Comparison of ENCODE assay signal across 26 mouse cellular contexts in the genomic region with DNA sequence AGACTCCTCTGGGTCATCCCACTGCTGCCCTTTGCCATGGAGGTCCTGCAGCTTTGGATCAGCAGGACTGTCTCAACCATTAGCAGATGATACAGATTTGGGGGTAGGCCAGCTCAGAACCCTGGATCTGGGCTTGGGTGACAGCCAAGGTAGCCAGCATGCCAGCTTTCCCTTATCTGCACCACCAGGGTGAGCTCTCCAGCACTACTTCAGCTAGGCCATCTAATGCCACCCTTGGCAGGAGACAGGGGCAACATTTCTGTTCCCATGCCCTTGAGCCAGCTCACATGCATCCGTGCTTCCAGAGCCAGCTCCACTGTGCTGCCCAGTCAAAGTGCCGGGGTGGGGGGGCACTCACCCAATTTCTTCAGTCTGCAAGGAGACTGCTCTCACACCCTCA. TPM values are rescaled to one million over a fixed set of nuclear protein-coding genes. Genes with fewer than 3 reads are reported as not detected.
DNase-seq lines count a peak whose midpoint lies in the region; ATAC-seq lines count a peak whose summit lies in the region.
"Had no signal": no experiment of that assay in that cellular context is flagged by ENCODE, and none has a peak within 500 bp of the region (broad histone marks: within the 10 kb centered on the region; RNA-seq: fewer than 3 reads in every experiment).

No protein-coding gene starts in this region.

- no peaks in the 10 kb centered on the region for H3K4me1 ChIP-seq in embryonic facial prominence, embryonic 15.5 days
- H3K4me1 ChIP-seq in embryonic facial prominence, embryonic 10.5 days, result no peaks in the 10 kb centered on the region
- no peaks in the 10 kb centered on the region for H3K4me1 ChIP-seq in heart, embryonic 11.5 days (ENCODE audit: control insufficient read depth, insufficient read depth, low read length)
- H3K4me1 ChIP-seq: forebrain, embryonic 10.5 days; heart, embryonic 13.5 days; hindbrain, embryonic 12.5 days had no signal

- DNase-seq in embryonic facial prominence, embryonic 10.5 days (ENCODE audit: low spot score), result no peak
- DNase-seq in heart, adult 9 months (ENCODE audit: low spot score in 2 of 2), result peak; percentile 62 to 69
- DNase-seq in heart, postnatal 4 days, result peak; percentile 73
- DNase-seq in layer of hippocampus, adult 9-10 months (ENCODE audit: low spot score), result no peak
- DNase-seq: adrenal gland, adult 2 months; adrenal gland, postnatal 25 days; cerebellum, adult 8-10 months; cerebellum, postnatal 36 days; gastrocnemius, postnatal 36 days; kidney, adult 9 months had no signal

- no peaks in the 10 kb centered on the region for H3K36me3 ChIP-seq in embryonic facial prominence, embryonic 15.5 days
- H3K36me3 ChIP-seq in embryonic facial prominence, embryonic 10.5 days (replicated peaks), result no peaks in the 10 kb centered on the region
- H3K36me3 ChIP-seq in heart, embryonic 11.5 days (ENCODE audit: control insufficient read depth, insufficient read depth, low read length), result no peaks in the 10 kb centered on the region
- H3K36me3 ChIP-seq: forebrain, embryonic 10.5 days; heart, embryonic 13.5 days; hindbrain, embryonic 12.5 days had no signal

- 0 out of 2 replicates have a peak, but pooled peaks have one; percentile 47 for ATAC-seq in embryonic facial prominence, embryonic 15.5 days (ENCODE audit: insufficient number of reproducible peaks, low FRiP score, low TSS enrichment, low read depth)
- no peak; the same call in 1 of the 2 replicates for ATAC-seq in heart, embryonic 11.5 days (replicated peaks; ENCODE audit: insufficient number of reproducible peaks, low FRiP score, low TSS enrichment)
- ATAC-seq: activated CD4-positive, CD25-positive, alpha-beta regulatory T cell, adult 4 months; forebrain, embryonic 14.5 days; hindbrain, embryonic 16.5 days; inflammation-experienced regulatory T-cells, adult 6 months; intestine, postnatal 0 days; Patski had no signal

- no peak overlapping the region for H3K9ac ChIP-seq in embryonic facial prominence, embryonic 15.5 days
- no peak overlapping the region for H3K9ac ChIP-seq in heart, embryonic 11.5 days (ENCODE audit: low read depth, low read length)
- H3K9ac ChIP-seq: heart, embryonic 13.5 days; hindbrain, embryonic 12.5 days had no signal

- H3K27me3 ChIP-seq in embryonic facial prominence, embryonic 15.5 days, result no peaks in the 10 kb centered on the region
- no peaks in the 10 kb centered on the region for H3K27me3 ChIP-seq in embryonic facial prominence, embryonic 10.5 days (replicated peaks; ENCODE audit: low read depth, poor library complexity, severe bottlenecking)
- H3K27me3 ChIP-seq in heart, embryonic 11.5 days (ENCODE audit: control insufficient read depth, insufficient read depth, low read length), result no peaks in the 10 kb centered on the region
- H3K27me3 ChIP-seq: heart, embryonic 13.5 days; hindbrain, embryonic 12.5 days had no signal

- 94% methylated on average over 2 of the region's 2 CpGs for WGBS in embryonic facial prominence, embryonic 15.5 days
- WGBS in embryonic facial prominence, embryonic 10.5 days, result 76% methylated on average over 2 of the region's 2 CpGs
- WGBS in heart, embryonic 11.5 days (ENCODE audit: insufficient replicate concordance), result 76% methylated on average over 2 of the region's 2 CpGs

- no peak overlapping the region for H3K4me2 ChIP-seq in embryonic facial prominence, embryonic 15.5 days (replicated peaks)
- H3K4me2 ChIP-seq in heart, embryonic 11.5 days, result no peak overlapping the region
- H3K4me2 ChIP-seq: heart, embryonic 13.5 days; hindbrain, embryonic 12.5 days had no signal

- no peak overlapping the region for H3K4me3 ChIP-seq in embryonic facial prominence, embryonic 15.5 days (replicated peaks)
- no peak overlapping the region for H3K4me3 ChIP-seq in embryonic facial prominence, embryonic 10.5 days
- no peak overlapping the region for H3K4me3 ChIP-seq in heart, embryonic 11.5 days (ENCODE audit: low read depth, low read length)
- H3K4me3 ChIP-seq: erythroblast, embryonic 14.5 days; forebrain, embryonic 10.5 days; heart, embryonic 13.5 days; hindbrain, embryonic 12.5 days had no signal

- H3K27ac ChIP-seq in embryonic facial prominence, embryonic 15.5 days (replicated peaks), result no peak overlapping the region
- H3K27ac ChIP-seq in embryonic facial prominence, embryonic 10.5 days (replicated peaks), result no peak overlapping the region
- no peak overlapping the region for H3K27ac ChIP-seq in heart, embryonic 11.5 days (ENCODE audit: low read depth, low read length)
- H3K27ac ChIP-seq: forebrain, embryonic 10.5 days; heart, embryonic 13.5 days; hindbrain, embryonic 12.5 days had no signal

- no peaks in the 10 kb centered on the region for H3K9me3 ChIP-seq in embryonic facial prominence, embryonic 15.5 days (replicated peaks)
- H3K9me3 ChIP-seq in embryonic facial prominence, embryonic 10.5 days, result no peaks in the 10 kb centered on the region
- no peaks in the 10 kb centered on the region for H3K9me3 ChIP-seq in heart, embryonic 11.5 days (replicated peaks; ENCODE audit: control insufficient read depth, low read length)
- H3K9me3 ChIP-seq: forebrain, embryonic 10.5 days; heart, embryonic 13.5 days; hindbrain, embryonic 12.5 days had no signal

RNA-seq across cellular contexts. Expression of a gene that starts 13.1 kb away (rescaled TPM):
- polyA plus RNA-seq in embryonic facial prominence, embryonic 15.5 days (2015; fragmentation: Nextera tagmentation; extraction: Ambion mirVana), result 138 and 139 TPM in 2 replicates
- 267 TPM in 2 replicates for polyA plus RNA-seq in embryonic facial prominence, embryonic 10.5 days (2016; fragmentation: Nextera tagmentation; extraction: Ambion mirVana)
- polyA plus RNA-seq in heart, embryonic 11.5 days (2014; fragmentation: Nextera tagmentation; extraction: Ambion mirVana), result 104 and 106 TPM in 2 replicates
- 10 to 100 TPM; 36.7 to 43.5 TPM for total RNA-seq in heart, postnatal 4 days (2021)

RNA-seq across cellular contexts. Expression of a gene that starts 31.7 kb away (rescaled TPM):
- polyA plus RNA-seq in embryonic facial prominence, embryonic 15.5 days (2015; fragmentation: Nextera tagmentation; extraction: Ambion mirVana), result not detected in 2 replicates
- polyA plus RNA-seq in embryonic facial prominence, embryonic 10.5 days (2016; fragmentation: Nextera tagmentation; extraction: Ambion mirVana), result not detected in 2 replicates
- not detected in 2 replicates for polyA plus RNA-seq in heart, embryonic 11.5 days (2014; fragmentation: Nextera tagmentation; extraction: Ambion mirVana)
- not detected for total RNA-seq in heart, postnatal 4 days (2021)
- total RNA-seq: adrenal gland, adult 2 months; adrenal gland, postnatal 25 days; CH12.LX; gastrocnemius, adult 8-10 months; gastrocnemius, postnatal 36 days; heart, postnatal 36 days had no signal
- polyA plus RNA-seq: activated CD4-positive, CD25-positive, alpha-beta regulatory T cell, adult 4 months; adrenal gland, adult 2 months; embryonic facial prominence, embryonic 14.5 days; erythroblast, embryonic 14.5 days; forebrain, embryonic 10.5 days; forebrain, embryonic 14.5 days; heart, embryonic 13.5 days; hindbrain, embryonic 12.5 days; hindbrain, embryonic 16.5 days; inflammation-experienced regulatory T-cells, adult 6 months; intestine, postnatal 0 days; Patski had no signal

RNA-seq across cellular contexts. Expression of a gene that starts 34.7 kb away (rescaled TPM):
- 31.0 and 31.8 TPM in 2 replicates for polyA plus RNA-seq in embryonic facial prominence, embryonic 15.5 days (2015; fragmentation: Nextera tagmentation; extraction: Ambion mirVana)
- polyA plus RNA-seq in embryonic facial prominence, embryonic 10.5 days (2016; fragmentation: Nextera tagmentation; extraction: Ambion mirVana), result 16.5 and 20.6 TPM in 2 replicates
- 4.1 and 5.9 TPM in 2 replicates for polyA plus RNA-seq in heart, embryonic 11.5 days (2014; fragmentation: Nextera tagmentation; extraction: Ambion mirVana)
- 10 to 100 TPM; 36.8 to 42.9 TPM for total RNA-seq in heart, postnatal 4 days (2021)
- polyA plus RNA-seq: inflammation-experienced regulatory T-cells, adult 6 months had no signal

RNA-seq across cellular contexts. Expression of a gene that starts 58.0 kb away (rescaled TPM):
- polyA plus RNA-seq in embryonic facial prominence, embryonic 15.5 days (2015; fragmentation: Nextera tagmentation; extraction: Ambion mirVana), result 14.1 and 14.8 TPM in 2 replicates
- 12.8 and 19.0 TPM in 2 replicates for polyA plus RNA-seq in embryonic facial prominence, embryonic 10.5 days (2016; fragmentation: Nextera tagmentation; extraction: Ambion mirVana)
- 5.7 and 6.9 TPM in 2 replicates for polyA plus RNA-seq in heart, embryonic 11.5 days (2014; fragmentation: Nextera tagmentation; extraction: Ambion mirVana)
- total RNA-seq in heart, postnatal 4 days (2021), result 1 to 10 TPM; 5.4 to 6.3 TPM

Comparison
In these comparisons a context has a peak if more than half of its experiments do, and no peak if none do; other contexts are left out.
1. DNase-seq: peak in heart, adult 9 months (2 of 2) and heart, postnatal 4 days (single experiment); none in embryonic facial prominence, embryonic 10.5 days (single experiment) and layer of hippocampus, adult 9-10 months (single experiment).